Mouse (Mus musculus): ENCODE measurements at regions not wholly inside any gene's neighbourhood (a gene's known extent, or its start where the extent isn't known, plus 50 kb on each side); places are given as distances from the start of the nearest gene placed in this dataset.

- TF ChIP-seq POLR2A (IDR thresholded peaks at IDR 0.05; ENCODE audit: extremely low read depth, insufficient read depth, low read length), result no peak
- TF ChIP-seq CTCF (IDR thresholded peaks at IDR 0.05; ENCODE audit: extremely low read depth, insufficient read depth, low read length), result no peak
Measured at GRCm38 (mm10) chr5:119325681-119326255, 344.7 kb upstream of the Tbx3 start.
